Mouse (Mus musculus) forebrain, embryonic 14.5 days (tissue): ENCODE results near the gene BC034090. TPM values are rescaled to one million over a fixed set of nuclear protein-coding genes. Genes with fewer than 3 reads are reported as not detected.

Source experiments
- ATAC-seq: fragments of 200-750 bp; cut with Nextera tagmentation; 2 replicates; pipeline ENCODE4 v1.8.0; 2017; ENCODE audit warnings: mild to moderate bottlenecking, moderate library complexity
- DNase-seq: peaks from one replicate; pipeline ENCODE4 v3.0.0-alpha.2; 2015; ENCODE audit warnings: low spot score
- H3K27ac ChIP-seq: fragments of 300-500 bp; sonication (generic); 2 replicates; pipeline ENCODE4 v1.5.1; 2014; ENCODE audit warnings: low read depth, mild to moderate bottlenecking, control low read depth, low read length, moderate library complexity
- H3K27me3 ChIP-seq: fragments of 300-500 bp; sonication (generic); replicated peaks from 2 replicates; pipeline ENCODE4 v1.6.1; 2014; ENCODE audit warnings: low read length, control low read depth, mixed read lengths; ENCODE audit not compliant: control insufficient read depth, insufficient read depth
- H3K36me3 ChIP-seq: fragments of 300-500 bp; sonication (generic); 2 replicates; pipeline ENCODE4 v1.6.1; 2014; ENCODE audit warnings: low read length, control low read depth; ENCODE audit not compliant: control insufficient read depth, insufficient read depth
- H3K4me1 ChIP-seq: fragments of 300-500 bp; sonication (generic); 2 replicates; pipeline ENCODE4 v1.6.1; 2014; ENCODE audit warnings: antibody characterized with exemption, low read length, control low read depth; ENCODE audit not compliant: control insufficient read depth, insufficient read depth
- H3K4me2 ChIP-seq: fragments of 300-500 bp; sonication (generic); 2 replicates; pipeline ENCODE4 v1.6.1; 2014; ENCODE audit warnings: mild to moderate bottlenecking, control low read depth, low read length
- H3K4me3 ChIP-seq: fragments of 300-500 bp; sonication (generic); 2 replicates; pipeline ENCODE4 v1.5.1; 2014; ENCODE audit warnings: low read depth, low read length, control low read depth
- H3K9ac ChIP-seq: fragments of 300-500 bp; sonication (generic); 2 replicates; pipeline ENCODE4 v1.6.1; 2014; ENCODE audit warnings: mild to moderate bottlenecking, low read length, control low read depth, moderate library complexity
- H3K9me3 ChIP-seq: fragments of 300-500 bp; sonication (generic); replicated peaks from 2 replicates; pipeline ENCODE4 v1.6.1; 2016; ENCODE audit warnings: low read length, control low read depth, mixed read lengths; ENCODE audit not compliant: control insufficient read depth
- WGBS: fragments of 180-500 bp; shearing (Covaris S2); extraction: QIAGEN DNeasy Blood & Tissue Kit; methylation state at CpG from one replicate; pipeline ENCODE4 v1.1.7; 2014; 5-methylcytosine and 5-hydroxymethylcytosine counted together
- polyA plus RNA-seq: library from polyadenylated mRNA; unstranded; fragments of >200 nt; fragmentation: Nextera tagmentation; extraction: Ambion mirVana; gene quantifications from 2 replicates; pipeline ENCODE4 v1.2.1, GENCODE M21; 2014

The BC034090 gene
- polyA plus RNA-seq, 1 experiment from 2014 or later = 2.4 TPM

DNA sequence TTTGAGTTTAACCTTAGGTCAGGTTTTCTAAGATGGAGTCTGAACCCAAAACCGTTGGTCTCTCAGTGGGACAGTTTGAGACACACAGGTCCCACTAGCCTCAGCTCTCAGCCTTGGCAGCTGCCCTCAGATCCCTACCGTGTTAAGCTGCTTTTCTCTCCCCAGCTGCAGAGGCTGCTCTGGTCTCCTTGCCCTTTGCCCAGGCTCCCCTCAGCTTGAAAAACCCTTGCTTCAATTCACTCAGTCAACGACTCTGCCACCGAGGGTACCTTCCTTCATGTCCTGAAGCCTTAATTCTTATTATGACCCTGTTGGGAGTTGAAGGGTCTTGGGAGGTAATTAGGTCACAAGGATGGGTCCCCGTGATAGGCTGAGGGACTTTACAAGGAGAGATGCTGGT lies 5.7 kb upstream of the BC034090 start:
- WGBS = 41% methylated on average over 5 of the region's 5 CpGs
- ATAC-seq = no peak
- H3K27me3 ChIP-seq = no peaks in the 10 kb centered on the region
- H3K9me3 ChIP-seq = no peaks in the 10 kb centered on the region
- no peaks in the 10 kb centered on the region for H3K4me1 ChIP-seq
- DNase-seq = no peak
- no peak overlapping the region for H3K4me2 ChIP-seq
- H3K4me3 ChIP-seq = no peak overlapping the region
- no peaks in the 10 kb centered on the region for H3K36me3 ChIP-seq
- no peak overlapping the region for H3K27ac ChIP-seq
- no peak overlapping the region for H3K9ac ChIP-seq

DNA sequence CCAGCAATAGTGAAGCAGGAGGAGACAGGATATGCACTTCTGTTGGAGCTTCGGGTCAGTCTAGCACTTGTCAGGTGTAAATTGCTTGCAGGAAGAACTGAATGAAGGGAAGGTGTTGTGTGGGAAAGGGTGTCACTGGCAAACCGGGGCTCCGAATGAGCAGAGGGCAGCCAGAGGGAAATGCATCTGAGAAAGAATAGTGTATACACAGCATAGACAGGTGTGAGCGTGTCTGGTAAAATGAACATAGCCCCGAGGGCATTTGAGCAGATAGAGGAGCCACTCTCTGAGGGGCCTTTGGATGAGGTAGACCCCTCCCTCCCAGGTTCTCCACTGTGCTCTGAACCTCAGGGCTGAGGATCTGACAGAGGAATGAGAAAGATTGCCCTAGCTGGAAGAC lies 3.8 kb upstream of the BC034090 start:
- H3K9ac ChIP-seq = no peak overlapping the region
- peaks cover 3% of the 10 kb centered on the region; the same call in 1 of the 2 replicates for H3K4me1 ChIP-seq
- H3K4me3 ChIP-seq = no peak overlapping the region
- H3K27ac ChIP-seq = no peak overlapping the region
- peaks cover 4% of the 10 kb centered on the region; the same call in 1 of the 2 replicates for H3K27me3 ChIP-seq
- DNase-seq (no peak), ATAC-seq (no peak)
- no peak overlapping the region for H3K4me2 ChIP-seq
- H3K36me3 ChIP-seq = no peaks in the 10 kb centered on the region
- no peaks in the 10 kb centered on the region for H3K9me3 ChIP-seq
- 80% methylated on average over 5 of the region's 5 CpGs for WGBS

GRCm38 (mm10) chr1:155247441-155247840 lies 3.2 kb upstream of the BC034090 start:
- no peak overlapping the region for H3K27ac ChIP-seq
- H3K4me3 ChIP-seq = no peak overlapping the region
- H3K9me3 ChIP-seq = no peaks in the 10 kb centered on the region
- H3K4me2 ChIP-seq = no peak overlapping the region
- ATAC-seq = no peak
- peaks cover 3% of the 10 kb centered on the region; the same call in 1 of the 2 replicates for H3K4me1 ChIP-seq
- no peak overlapping the region for H3K9ac ChIP-seq
- DNase-seq = no peak
- 46% methylated on average over 5 of the region's 5 CpGs for WGBS
- peaks cover 4% of the 10 kb centered on the region; the same call in 1 of the 2 replicates for H3K27me3 ChIP-seq
- H3K36me3 ChIP-seq = no peaks in the 10 kb centered on the region

DNA sequence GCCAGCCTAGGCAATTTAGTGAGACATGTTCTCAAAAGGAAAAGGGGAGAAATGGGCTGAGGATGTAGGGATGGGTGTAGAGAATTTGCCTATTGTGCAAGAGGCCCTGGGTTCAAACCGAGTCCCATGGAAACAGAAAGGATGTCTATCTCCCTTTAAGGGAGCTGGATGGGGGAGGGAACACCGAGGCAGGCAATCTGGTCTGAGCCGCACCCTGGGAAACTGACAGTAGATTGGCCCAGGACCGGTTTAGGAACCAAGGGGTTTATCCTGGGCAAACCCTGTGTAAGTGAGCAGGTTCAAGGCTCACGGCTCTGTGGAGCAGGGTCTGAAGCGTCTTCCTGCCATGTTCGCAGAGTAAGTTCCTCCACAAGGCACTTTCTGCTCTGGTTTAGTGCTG lies 1.3 kb upstream of the BC034090 start:
- no peaks in the 10 kb centered on the region for H3K9me3 ChIP-seq
- WGBS = 70% methylated on average over 7 of the region's 7 CpGs
- H3K36me3 ChIP-seq = no peaks in the 10 kb centered on the region
- H3K4me1 ChIP-seq = peaks cover 3% of the 10 kb centered on the region; the same call in 1 of the 2 replicates
- no peak overlapping the region for H3K9ac ChIP-seq
- peaks cover 4% of the 10 kb centered on the region; the same call in 1 of the 2 replicates for H3K27me3 ChIP-seq
- no peak overlapping the region for H3K4me3 ChIP-seq
- no peak overlapping the region for H3K4me2 ChIP-seq
- ATAC-seq (no peak), DNase-seq (no peak)
- no peak overlapping the region for H3K27ac ChIP-seq

- WGBS = 4% methylated on average over 29 of the region's 29 CpGs
- H3K9ac ChIP-seq = peak overlapping the region; percentile 74
- H3K27me3 ChIP-seq = peaks cover 4% of the 10 kb centered on the region; the same call in 1 of the 2 replicates
- H3K4me2 ChIP-seq = peak overlapping the region; percentile 89
- peaks cover 3% of the 10 kb centered on the region; the same call in 1 of the 2 replicates for H3K4me1 ChIP-seq
- no peaks in the 10 kb centered on the region for H3K36me3 ChIP-seq
- DNase-seq = no peak
- peak overlapping the region; percentile 43 for H3K4me3 ChIP-seq
- no peak overlapping the region for H3K27ac ChIP-seq
- no peaks in the 10 kb centered on the region for H3K9me3 ChIP-seq
- ATAC-seq = no peak
Observed at GRCm38 (mm10) chr1:155244771-155245211, 547 bp upstream of the BC034090 start.

- H3K27me3 ChIP-seq = peaks cover 4% of the 10 kb centered on the region; the same call in 1 of the 2 replicates
- 72% methylated on average over 1 of the region's 1 CpGs for WGBS
- no peak overlapping the region for H3K4me3 ChIP-seq
- H3K4me1 ChIP-seq = peaks cover 9% of the 10 kb centered on the region
- H3K36me3 ChIP-seq = no peaks in the 10 kb centered on the region
- H3K9ac ChIP-seq = no peak overlapping the region
- no peak overlapping the region for H3K27ac ChIP-seq
- no peaks in the 10 kb centered on the region for H3K9me3 ChIP-seq
- DNase-seq (no peak), ATAC-seq (no peak)
- no peak overlapping the region for H3K4me2 ChIP-seq
Observed at GRCm38 (mm10) chr1:155242488-155242745, 1.8 kb downstream of the BC034090 start.

GRCm38 (mm10) chr1:155241701-155242487 lies 2.4 kb downstream of the BC034090 start:
- 77% methylated on average over 12 of the region's 12 CpGs for WGBS
- Histone ChIP-seq H3K4me3 (no peak overlapping the region), H3K4me2 (no peak overlapping the region), H3K36me3 (no peaks in the 10 kb centered on the region), H3K27me3 (peaks cover 4% of the 10 kb centered on the region; the same call in 1 of the 2 replicates), H3K9me3 (no peaks in the 10 kb centered on the region), H3K9ac (no peak overlapping the region), H3K27ac (no peak overlapping the region), H3K4me1 (peaks cover 14% of the 10 kb centered on the region)
- DNase-seq (no peak), ATAC-seq (no peak)

- no peaks in the 10 kb centered on the region for H3K9me3 ChIP-seq
- no peak overlapping the region for H3K27ac ChIP-seq
- peaks cover 26% of the 10 kb centered on the region for H3K4me1 ChIP-seq
- H3K4me2 ChIP-seq = no peak overlapping the region
- H3K27me3 ChIP-seq = peaks cover 4% of the 10 kb centered on the region; the same call in 1 of the 2 replicates
- no peaks in the 10 kb centered on the region for H3K36me3 ChIP-seq
- DNase-seq (no peak), ATAC-seq (no peak)
- 77% methylated on average over 6 of the region's 6 CpGs for WGBS
- no peak overlapping the region for H3K9ac ChIP-seq
- H3K4me3 ChIP-seq = no peak overlapping the region
Observed at GRCm38 (mm10) chr1:155239962-155240717, 4.1 kb downstream of the BC034090 start.

DNA sequence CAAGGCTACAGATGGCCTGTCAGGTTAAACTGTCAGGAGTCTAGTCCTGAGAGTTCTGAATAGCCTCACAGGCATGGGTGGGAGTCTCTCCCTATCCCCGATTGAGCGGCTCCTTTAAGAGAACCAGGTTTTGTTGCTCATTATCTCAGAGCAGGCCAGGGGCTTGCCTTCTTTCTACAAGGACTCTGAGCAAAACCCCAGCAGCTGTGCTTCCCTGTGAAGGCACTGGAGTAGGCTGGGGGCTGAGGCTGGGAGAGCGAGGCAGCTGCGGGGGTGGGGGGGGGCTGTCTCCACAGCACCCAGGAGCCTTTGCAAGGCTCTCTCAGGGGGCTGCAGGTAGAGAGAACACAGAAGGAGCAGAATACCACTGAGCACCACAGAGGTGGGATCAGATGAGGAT lies 5.1 kb downstream of the BC034090 start:
- Histone ChIP-seq H3K4me2 (no peak overlapping the region), H3K4me3 (no peak overlapping the region), H3K27me3 (no peaks in the 10 kb centered on the region), H3K9me3 (no peaks in the 10 kb centered on the region), H3K9ac (peak overlapping the region; percentile 13; the same call in 1 of the 2 replicates), H3K27ac (no peak overlapping the region), H3K36me3 (no peaks in the 10 kb centered on the region), H3K4me1 (peaks cover 27% of the 10 kb centered on the region)
- 36% methylated on average over 4 of the region's 4 CpGs for WGBS
- ATAC-seq (0 out of 2 replicates have a peak, but pooled peaks have one; percentile 9), DNase-seq (peak; percentile 47)
